In the genomic region with DNA sequence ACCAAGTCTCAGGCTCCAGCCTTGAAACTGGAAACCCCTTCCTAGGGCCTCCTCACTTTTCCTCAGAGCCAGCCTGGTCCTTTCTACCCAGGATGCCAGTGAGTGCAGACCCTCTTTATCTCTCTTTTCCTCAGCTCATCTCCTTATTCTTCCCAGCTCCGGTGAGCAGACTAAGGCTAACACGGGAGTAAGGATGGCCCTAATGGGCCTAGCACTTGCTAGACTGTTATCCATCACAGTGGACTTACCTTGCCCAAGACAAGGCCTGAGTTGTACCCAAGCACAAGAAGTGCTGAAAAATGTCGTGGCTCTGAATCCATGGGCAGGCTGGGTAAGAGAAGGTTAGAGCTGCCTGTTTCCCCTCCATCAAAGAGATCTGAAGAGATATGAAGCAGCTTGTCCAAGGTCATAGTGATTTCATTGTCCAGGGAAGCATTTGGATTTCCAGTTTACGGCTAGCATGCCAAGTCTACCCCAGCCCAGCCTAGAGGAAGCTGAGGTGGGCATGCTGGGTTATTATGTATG, we compare ENCODE assay signal across 8 mouse cellular contexts. TPM values are rescaled to one million over a fixed set of nuclear protein-coding genes. Genes with fewer than 3 reads are reported as not detected.
DNase-seq lines count a peak whose midpoint lies in the region; ATAC-seq and TF ChIP-seq lines count a peak whose summit lies in the region.

No protein-coding gene starts in this region.

- TF ChIP-seq CTCF in CH12.LX (conservative IDR thresholded peaks at IDR 0.05 in 1 of 2, IDR thresholded peaks at IDR 0.05 in 1 of 2; ENCODE audit: low read depth in 2 of 2, low read length in 2 of 2) = no peak

- H3K36me3 ChIP-seq in heart, embryonic 10.5 days = peaks cover 7% of the 10 kb centered on the region; the same call in 1 of the 2 replicates
- peaks cover 0 to 49% of the 10 kb centered on the region in 2 experiments for H3K36me3 ChIP-seq in CH12.LX (replicated peaks in 1 of 2; ENCODE audit: control insufficient read depth in 1 of 2, insufficient read depth in 1 of 2, low read length in 1 of 2)
- H3K36me3 ChIP-seq in forebrain, embryonic 15.5 days = no peaks in the 10 kb centered on the region
- peaks cover 10% of the 10 kb centered on the region; the same call in 1 of the 2 replicates for H3K36me3 ChIP-seq in liver, embryonic 15.5 days (replicated peaks)

- dilution Hi-C loops in CH12.LX (cut with MboI; ENCODE audit: extremely low pct_ligation_motif_present, extremely low pct_unique_long_range_greater_than_20kb, low sequenced_read_pairs) = no loop called here

- TF ChIP-seq EP300 in CH12.LX (IDR thresholded peaks at IDR 0.05; ENCODE audit: low read length) = no peak

- peak overlapping the region; percentile 73 for H3K4me2 ChIP-seq in CH12.LX (ENCODE audit: insufficient read depth, low read depth, poor library complexity, severe bottlenecking)
- H3K4me2 ChIP-seq in forebrain, embryonic 15.5 days (replicated peaks) = peak overlapping the region; percentile 86
- H3K4me2 ChIP-seq in liver, embryonic 15.5 days = peak overlapping the region; percentile 96

- DNase-seq in heart, embryonic 10.5 days (ENCODE audit: low spot score) = no peak
- DNase-seq in heart, adult 11 months = no peak
- DNase-seq in CH12.LX (ENCODE audit: extremely low read depth) = no peak
- no peak for DNase-seq in thymus, postnatal 36 days
- no peak for DNase-seq in cerebellum, postnatal 4 days (ENCODE audit: low spot score in 2 of 2)
- no peak for DNase-seq in embryo, embryonic 10 days (ENCODE audit: low spot score)

- in situ Hi-C loops in CH12.LX (cut with MboI; ENCODE audit: low pct_ligation_motif_present, low pct_unique_long_range_greater_than_20kb, low sequenced_read_pairs) = no loop called here

- H3K27ac ChIP-seq in heart, embryonic 10.5 days = peak overlapping the region; percentile 96; the same call in 1 of the 2 replicates
- 0 out of 2 replicates have a peak overlapping the region, but pooled peaks have one; percentile 13 for H3K27ac ChIP-seq in CH12.LX (ENCODE audit: insufficient read depth, low read depth)
- no peak overlapping the region for H3K27ac ChIP-seq in forebrain, embryonic 15.5 days (replicated peaks)
- peak overlapping the region; percentile 88 for H3K27ac ChIP-seq in liver, embryonic 15.5 days (replicated peaks)

- TF ChIP-seq RAD21 in CH12.LX (IDR thresholded peaks at IDR 0.05; ENCODE audit: low read depth, low read length) = no peak

- H3K9me3 ChIP-seq in heart, embryonic 10.5 days = no peaks in the 10 kb centered on the region
- H3K9me3 ChIP-seq in CH12.LX (replicated peaks; ENCODE audit: low read length) = no peaks in the 10 kb centered on the region
- H3K9me3 ChIP-seq in forebrain, embryonic 15.5 days = no peaks in the 10 kb centered on the region
- no peaks in the 10 kb centered on the region for H3K9me3 ChIP-seq in liver, embryonic 15.5 days (replicated peaks)

- WGBS in heart, embryonic 10.5 days = 52% methylated on average over 4 of the region's 4 CpGs
- WGBS in forebrain, embryonic 15.5 days = 64% methylated on average over 4 of the region's 4 CpGs
- 44% methylated on average over 4 of the region's 4 CpGs for WGBS in liver, embryonic 15.5 days (ENCODE audit: insufficient replicate concordance)

- H3K79me2 ChIP-seq in CH12.LX (replicated peaks; ENCODE audit: control insufficient read depth, extremely low read depth, insufficient read depth, poor library complexity, severe bottlenecking) = peaks cover 63% of the 10 kb centered on the region

- ATAC-seq in forebrain, embryonic 15.5 days (replicated peaks) = no peak
- ATAC-seq in liver, embryonic 15.5 days (ENCODE audit: insufficient read depth) = no peak

- no peak for TF ChIP-seq POLR2A in CH12.LX (IDR thresholded peaks at IDR 0.05; ENCODE audit: low read depth, low read length)

- peak overlapping the region; percentile 100 for H3K4me3 ChIP-seq in heart, embryonic 10.5 days
- peak overlapping the region; percentile 86 to 96 (median 94) for H3K4me3 ChIP-seq in CH12.LX (replicated peaks in 1 of 3; ENCODE audit: low read depth in 2 of 3, low read length in 2 of 3, poor library complexity in 1 of 3)
- no peak overlapping the region; the same call in 1 of the 2 replicates for H3K4me3 ChIP-seq in forebrain, embryonic 15.5 days
- peak overlapping the region; percentile 89 for H3K4me3 ChIP-seq in liver, embryonic 15.5 days (replicated peaks)

- no peaks in the 10 kb centered on the region for H3K27me3 ChIP-seq in heart, embryonic 10.5 days (ENCODE audit: insufficient read depth, poor library complexity, severe bottlenecking)
- no peaks in the 10 kb centered on the region for H3K27me3 ChIP-seq in CH12.LX (replicated peaks)
- H3K27me3 ChIP-seq in forebrain, embryonic 15.5 days = no peaks in the 10 kb centered on the region
- H3K27me3 ChIP-seq in liver, embryonic 15.5 days = no peaks in the 10 kb centered on the region

- peak overlapping the region; percentile 87 for H3K9ac ChIP-seq in CH12.LX (ENCODE audit: insufficient read depth, low read depth)
- H3K9ac ChIP-seq in forebrain, embryonic 15.5 days (replicated peaks) = 0 out of 2 replicates have a peak overlapping the region, but pooled peaks have one; percentile 85
- no peak overlapping the region for H3K9ac ChIP-seq in liver, embryonic 15.5 days

- peaks cover 54% of the 10 kb centered on the region for H3K4me1 ChIP-seq in heart, embryonic 10.5 days
- H3K4me1 ChIP-seq in CH12.LX (ENCODE audit: control insufficient read depth in 1 of 2, insufficient read depth in 2 of 2) = peaks cover 39 to 69% of the 10 kb centered on the region in 2 experiments
- peaks cover 28% of the 10 kb centered on the region for H3K4me1 ChIP-seq in forebrain, embryonic 15.5 days
- H3K4me1 ChIP-seq in liver, embryonic 15.5 days (replicated peaks) = peaks cover 71% of the 10 kb centered on the region

TF ChIP-seq in CH12.LX, 34 proteins besides CTCF, POLR2A, EP300 and RAD21:
- TF ChIP-seq TCF12 (IDR thresholded peaks at IDR 0.05; ENCODE audit: low read depth, low read length) (no peak), UBTF (IDR thresholded peaks at IDR 0.05; ENCODE audit: low read depth, low read length) (no peak), MYC (IDR thresholded peaks at IDR 0.05; ENCODE audit: low read depth, low read length) (no peak), CHD1 (IDR thresholded peaks at IDR 0.05; ENCODE audit: low read depth, low read length) (no peak), KAT2A (IDR thresholded peaks at IDR 0.05; ENCODE audit: insufficient replicate concordance, low read length) (no peak), ZNF384 (IDR thresholded peaks at IDR 0.05; ENCODE audit: low read depth, low read length) (no peak), BHLHE40 (IDR thresholded peaks at IDR 0.05; ENCODE audit: low read depth, low read length) (no peak), USF1 (IDR thresholded peaks at IDR 0.05; ENCODE audit: low read depth, low read length) (no peak), NELFE (IDR thresholded peaks at IDR 0.05; ENCODE audit: low read depth, low read length) (no peak), NRF1 (IDR thresholded peaks at IDR 0.05; ENCODE audit: low read depth, low read length) (no peak), SMC3 (IDR thresholded peaks at IDR 0.05; ENCODE audit: low read depth, low read length) (no peak), MAFK (IDR thresholded peaks at IDR 0.05; ENCODE audit: insufficient replicate concordance, low read length) (no peak), MXI1 (IDR thresholded peaks at IDR 0.05; ENCODE audit: low read depth, low read length) (no peak), MAX (IDR thresholded peaks at IDR 0.05; ENCODE audit: low read length) (no peak), ZC3H11A (IDR thresholded peaks at IDR 0.05; ENCODE audit: low read depth, low read length) (no peak), JUND (conservative IDR thresholded peaks at IDR 0.05; ENCODE audit: low read depth, low read length) (no peak), POLR2AphosphoS2 (IDR thresholded peaks at IDR 0.05; ENCODE audit: low read depth, low read length) (no peak)

RNA-seq across cellular contexts. Expression of a gene that starts 1.3 kb away (rescaled TPM):
- polyA plus RNA-seq in heart, embryonic 10.5 days (2016; fragmentation: Nextera tagmentation; extraction: Ambion mirVana) = 50.2 and 68.6 TPM in 2 replicates
- total RNA-seq in CH12.LX (2012; rRNA removed) (86.4 and 120 TPM in 2 replicates), CH12.LX (2014; rRNA removed) (63.1 and 74.9 TPM in 2 replicates)
- polyA plus RNA-seq in CH12.LX (2012; ENCODE audit: insufficient read length, low read depth) = 143 and 151 TPM in 2 replicates
- 11.9 and 12.5 TPM in 2 replicates for polyA plus RNA-seq in forebrain, embryonic 15.5 days (2015; fragmentation: Nextera tagmentation; extraction: Ambion mirVana)
- polyA plus RNA-seq in liver, embryonic 15.5 days (2015; fragmentation: Nextera tagmentation; extraction: Ambion mirVana) = 27.9 and 34.5 TPM in 2 replicates

RNA-seq across cellular contexts. Expression of a gene that starts 31.2 kb away (rescaled TPM):
- 1.6 and 1.7 TPM in 2 replicates for polyA plus RNA-seq in heart, embryonic 10.5 days (2016; fragmentation: Nextera tagmentation; extraction: Ambion mirVana)
- not detected in 2 replicates for total RNA-seq in CH12.LX (2012; rRNA removed)
- total RNA-seq in CH12.LX (2014; rRNA removed) = not detected in 2 replicates
- polyA plus RNA-seq in CH12.LX (2012; ENCODE audit: insufficient read length, low read depth) = not detected in 2 replicates
- polyA plus RNA-seq in forebrain, embryonic 15.5 days (2015; fragmentation: Nextera tagmentation; extraction: Ambion mirVana) = 3.1 and 3.7 TPM in 2 replicates
- 13.7 and 17.7 TPM in 2 replicates for polyA plus RNA-seq in liver, embryonic 15.5 days (2015; fragmentation: Nextera tagmentation; extraction: Ambion mirVana)

RNA-seq across cellular contexts. Expression of a gene that starts 39.9 kb away (rescaled TPM):
- polyA plus RNA-seq in heart, embryonic 10.5 days (2016; fragmentation: Nextera tagmentation; extraction: Ambion mirVana) = 5.2 and 7.0 TPM in 2 replicates
- total RNA-seq in CH12.LX (2012; rRNA removed) (74.6 and 79.8 TPM in 2 replicates), CH12.LX (2014; rRNA removed) (53.8 and 55.4 TPM in 2 replicates)
- 69.8 and 76.6 TPM in 2 replicates for polyA plus RNA-seq in CH12.LX (2012; ENCODE audit: insufficient read length, low read depth)
- 8.9 and 10.1 TPM in 2 replicates for polyA plus RNA-seq in forebrain, embryonic 15.5 days (2015; fragmentation: Nextera tagmentation; extraction: Ambion mirVana)
- 0.76 and 0.81 TPM in 2 replicates for polyA plus RNA-seq in liver, embryonic 15.5 days (2015; fragmentation: Nextera tagmentation; extraction: Ambion mirVana)
